Mouse (Mus musculus) kidney, embryonic 14.5 days (tissue): ENCODE measurements around the gene Wwox. TPM values are rescaled to one million over a fixed set of nuclear protein-coding genes. Genes with fewer than 3 reads are reported as not detected.

Experiments used
- polyA plus RNA-seq: library from polyadenylated mRNA; unstranded; fragments of >200 nt; fragmentation: Nextera tagmentation; extraction: Ambion mirVana; gene quantifications from 2 replicates; pipeline ENCODE4 v1.2.1, GENCODE M21; 2014

Wwox gene
- polyA plus RNA-seq, 1 experiment from 2014 or later, result 17.0 TPM

Other genes starting within 250 kb of the Wwox start
- 3.1 and 4.0 TPM in 2 replicates for gene Vat1l, start 234.0 kb upstream of the Wwox start, polyA plus RNA-seq
- not detected in 2 replicates for gene Clec3a, start 21.6 kb upstream of the Wwox start, polyA plus RNA-seq